Mouse (Mus musculus) liver, embryonic 13.5 days (tissue): Measurements from ENCODE around the gene Rfc5. TPM values are rescaled to one million over a fixed set of nuclear protein-coding genes. Genes with fewer than 3 reads are reported as not detected.
A peak's percentile ranks its signal among the peaks of the same experiment; 100 is the strongest.
"Not testable (repeated sequence)": the region's sequence is repeated elsewhere in the genome, so short reads cannot be mapped to it uniquely, and the experiment has no call there.

Experiments used
- ATAC-seq: fragments of 200-750 bp; cut with Nextera tagmentation; 2 replicates; pipeline ENCODE4 v1.8.0; 2017; ENCODE audit warnings: low read depth, mild to moderate bottlenecking, moderate number of reproducible peaks, moderate library complexity
- DNase-seq: peaks from one replicate; pipeline ENCODE4 v3.0.0; 2022
- H3K27ac ChIP-seq: fragments of 300-500 bp; sonication (generic); 2 replicates; pipeline ENCODE4 v1.5.1; 2015; ENCODE audit warnings: moderate library complexity, mild to moderate bottlenecking, inconsistent platforms
- H3K27me3 ChIP-seq: fragments of 300-500 bp; sonication (generic); 2 replicates; pipeline ENCODE4 v1.6.1; 2015; ENCODE audit warnings: mild to moderate bottlenecking, inconsistent platforms
- H3K36me3 ChIP-seq: fragments of 300-500 bp; sonication (generic); 2 replicates; pipeline ENCODE4 v1.6.1; 2015; ENCODE audit warnings: mild to moderate bottlenecking, inconsistent platforms
- H3K4me1 ChIP-seq: fragments of 300-500 bp; sonication (generic); replicated peaks from 2 replicates; pipeline ENCODE4 v1.6.1; 2015; ENCODE audit warnings: inconsistent platforms
- H3K4me2 ChIP-seq: fragments of 300-500 bp; sonication (generic); 2 replicates; pipeline ENCODE4 v1.6.1; 2015; ENCODE audit warnings: inconsistent platforms, mild to moderate bottlenecking, moderate library complexity
- H3K4me3 ChIP-seq: fragments of 300-500 bp; sonication (generic); replicated peaks from 2 replicates; pipeline ENCODE4 v1.5.1; 2015; ENCODE audit warnings: mild to moderate bottlenecking, inconsistent platforms
- H3K9ac ChIP-seq: fragments of 300-500 bp; sonication (generic); 2 replicates; pipeline ENCODE4 v1.6.1; 2015; ENCODE audit warnings: mild to moderate bottlenecking, inconsistent platforms
- H3K9me3 ChIP-seq: fragments of 300-500 bp; sonication (generic); replicated peaks from 2 replicates; pipeline ENCODE4 v1.6.1; 2016; ENCODE audit warnings: inconsistent platforms
- WGBS: fragments of 180-500 bp; shearing (Covaris S2); methylation state at CpG from one replicate; pipeline ENCODE4 v1.1.7; 2015; ENCODE audit not compliant: insufficient replicate concordance; 5-methylcytosine and 5-hydroxymethylcytosine counted together
- polyA plus RNA-seq: library from polyadenylated mRNA; unstranded; fragments of >200 nt; fragmentation: Nextera tagmentation; extraction: Ambion mirVana; gene quantifications from 2 replicates; pipeline ENCODE4 v1.2.1, GENCODE M21; 2015

Rfc5 gene
- polyA plus RNA-seq, 1 experiment from 2014 or later = 71.9 TPM

DNA sequence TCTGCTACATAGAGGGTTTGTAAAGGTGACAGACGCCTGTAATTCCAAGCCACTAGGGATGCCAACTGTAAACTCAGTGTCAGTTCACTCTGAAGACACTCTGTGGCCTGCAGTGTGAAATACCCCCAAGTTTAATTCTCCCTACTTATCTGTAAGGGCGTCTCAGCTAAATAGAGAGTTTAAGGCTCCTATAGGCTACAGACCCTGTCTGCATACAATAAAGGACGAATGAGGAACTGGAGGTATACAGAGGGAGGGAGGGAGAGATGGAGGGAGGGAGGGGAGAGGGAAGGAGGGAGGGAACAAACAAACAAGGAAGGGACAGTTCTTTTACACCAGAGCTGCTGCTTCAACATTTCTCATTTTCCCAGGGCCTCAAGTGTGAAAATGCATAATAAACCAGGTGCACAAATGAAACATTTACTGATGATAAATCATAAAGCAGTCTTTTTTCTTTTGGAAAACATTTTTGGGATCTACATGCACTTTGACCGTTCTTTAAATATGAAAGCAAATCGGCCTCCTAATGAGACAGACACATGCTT, 43.3 kb downstream of the Rfc5 start:
- Histone ChIP-seq H3K9me3 (no peaks in the 10 kb centered on the region), H3K36me3 (no peaks in the 10 kb centered on the region), H3K9ac (no peak overlapping the region), H3K4me1 (peaks cover 12% of the 10 kb centered on the region), H3K4me2 (no peak overlapping the region), H3K27me3 (no peaks in the 10 kb centered on the region), H3K4me3 (no peak overlapping the region), H3K27ac (no peak overlapping the region)
- ATAC-seq (no peak), DNase-seq (no peak)
- 52% methylated on average over 5 of the region's 5 CpGs for WGBS

DNA sequence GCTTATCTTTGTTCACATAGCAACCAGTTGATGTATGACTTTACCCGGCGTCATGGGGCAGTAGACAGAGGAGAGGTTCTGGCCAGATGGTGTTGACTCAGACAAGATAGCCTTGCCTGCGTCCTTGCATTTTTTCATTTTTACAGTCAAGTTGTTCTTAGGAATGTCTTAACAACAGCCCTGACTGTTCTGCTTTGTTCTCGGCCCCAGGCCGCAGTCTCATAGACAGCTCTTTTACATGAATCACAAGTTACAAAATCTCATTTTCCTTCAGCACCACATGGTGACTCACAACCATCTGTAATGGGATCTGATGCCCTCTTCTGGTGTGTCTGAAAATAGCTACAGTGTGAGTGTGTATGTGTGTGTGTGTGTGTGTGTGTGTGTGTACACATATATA, 44.4 kb downstream of the Rfc5 start:
- H3K4me3 ChIP-seq, H3K9ac ChIP-seq, ATAC-seq, H3K4me2 ChIP-seq, H3K36me3 ChIP-seq, H3K9me3 ChIP-seq, H3K27me3 ChIP-seq, H3K27ac ChIP-seq, DNase-seq: not testable (repeated sequence)
- H3K4me1 ChIP-seq = peaks cover 12% of the 10 kb centered on the region
- WGBS = 74% methylated on average over 5 of the region's 5 CpGs

DNA sequence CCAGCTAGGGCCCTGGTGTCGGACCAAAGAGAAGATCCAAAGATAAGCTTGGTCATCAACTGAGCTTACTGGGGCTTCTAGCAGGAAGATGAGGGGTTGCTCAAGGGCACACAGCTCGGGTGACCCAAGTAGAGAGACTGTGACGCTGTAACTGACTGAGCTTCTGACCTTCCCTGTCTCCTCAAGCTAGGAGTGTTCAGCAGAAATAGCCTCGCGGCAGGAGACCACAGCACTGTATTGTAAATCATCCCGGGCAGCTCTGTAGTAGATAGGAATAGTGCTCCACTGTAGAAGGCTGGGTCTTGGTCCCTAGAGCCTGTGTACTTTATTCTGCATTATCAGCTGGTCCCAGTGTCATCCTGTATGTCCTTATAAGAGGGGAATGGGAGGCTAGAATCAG, 47.0 kb downstream of the Rfc5 start:
- Histone ChIP-seq H3K27ac (no peak overlapping the region), H3K9me3 (peaks cover 2% of the 10 kb centered on the region; the same call in 1 of the 2 replicates), H3K36me3 (peaks cover 2% of the 10 kb centered on the region; the same call in 1 of the 2 replicates)

DNA sequence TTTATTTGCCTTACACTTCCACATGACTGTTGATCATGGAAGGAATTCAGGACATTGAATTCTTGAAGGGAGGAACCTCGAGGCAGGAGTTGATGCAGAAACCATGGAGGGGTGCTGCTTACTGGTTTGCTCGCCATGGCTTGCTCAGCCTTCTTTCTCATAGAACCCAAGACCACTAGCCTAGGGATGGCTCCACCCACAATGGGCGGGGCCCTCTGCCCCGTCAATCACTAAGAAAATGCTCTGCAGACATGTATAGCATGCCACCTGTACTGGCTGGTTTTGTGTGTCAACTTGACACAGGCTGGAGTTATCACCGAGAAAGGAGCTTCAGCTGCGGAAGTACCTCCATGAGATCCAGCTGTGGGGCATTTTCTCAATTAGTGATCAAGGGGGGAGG, 48.8 kb downstream of the Rfc5 start:
- peaks cover 4% of the 10 kb centered on the region; the same call in 1 of the 2 replicates for H3K9me3 ChIP-seq
- H3K36me3 ChIP-seq = peaks cover 5% of the 10 kb centered on the region; the same call in 1 of the 2 replicates
- no peak overlapping the region for H3K4me3 ChIP-seq
- ATAC-seq = no peak
- H3K27me3 ChIP-seq = no peaks in the 10 kb centered on the region
- no peak overlapping the region for H3K4me2 ChIP-seq
- no peak overlapping the region for H3K27ac ChIP-seq
- no peak overlapping the region for H3K9ac ChIP-seq
- WGBS = 67% methylated on average over 6 of the region's 6 CpGs
- peaks cover 8% of the 10 kb centered on the region for H3K4me1 ChIP-seq
- no peak for DNase-seq

More for the DNA sequence above, 47.0 kb downstream of the Rfc5 start:
- Histone ChIP-seq H3K4me2 (no peak overlapping the region), H3K4me3 (no peak overlapping the region), H3K27me3 (no peaks in the 10 kb centered on the region), H3K4me1 (peaks cover 9% of the 10 kb centered on the region), H3K9ac (no peak overlapping the region)
- DNase-seq = no peak
- WGBS = 60% methylated on average over 6 of the region's 6 CpGs
- no peak for ATAC-seq

DNA sequence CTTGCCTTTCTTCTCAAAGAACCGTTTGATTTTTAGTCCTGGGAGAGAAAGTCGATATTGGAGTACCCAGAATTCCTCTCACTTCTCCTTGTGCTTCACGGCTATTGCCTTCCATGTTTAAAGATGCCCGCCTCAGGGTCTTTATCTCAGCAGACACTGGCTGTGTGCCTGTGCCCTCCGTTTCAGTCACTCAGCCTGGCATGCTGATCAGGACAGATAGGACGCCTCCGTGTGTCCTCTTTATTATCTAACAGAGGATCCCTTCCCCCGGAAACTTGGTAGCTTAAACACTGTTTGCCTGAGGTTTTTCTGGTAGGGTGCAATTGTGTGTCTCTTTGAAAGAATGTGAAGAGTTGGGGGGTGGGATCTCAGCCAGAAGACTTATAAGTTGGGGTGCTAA, 50.3 kb downstream of the Rfc5 start:
- Histone ChIP-seq H3K4me3 (no peak overlapping the region), H3K36me3 (peaks cover 11% of the 10 kb centered on the region; the same call in 1 of the 2 replicates), H3K4me1 (peaks cover 8% of the 10 kb centered on the region), H3K9me3 (peaks cover 4% of the 10 kb centered on the region; the same call in 1 of the 2 replicates), H3K9ac (no peak overlapping the region), H3K27ac (no peak overlapping the region), H3K27me3 (no peaks in the 10 kb centered on the region), H3K4me2 (no peak overlapping the region)
- 38% methylated on average over 8 of the region's 8 CpGs for WGBS
- ATAC-seq = peak; percentile 54
- DNase-seq = no peak

DNA sequence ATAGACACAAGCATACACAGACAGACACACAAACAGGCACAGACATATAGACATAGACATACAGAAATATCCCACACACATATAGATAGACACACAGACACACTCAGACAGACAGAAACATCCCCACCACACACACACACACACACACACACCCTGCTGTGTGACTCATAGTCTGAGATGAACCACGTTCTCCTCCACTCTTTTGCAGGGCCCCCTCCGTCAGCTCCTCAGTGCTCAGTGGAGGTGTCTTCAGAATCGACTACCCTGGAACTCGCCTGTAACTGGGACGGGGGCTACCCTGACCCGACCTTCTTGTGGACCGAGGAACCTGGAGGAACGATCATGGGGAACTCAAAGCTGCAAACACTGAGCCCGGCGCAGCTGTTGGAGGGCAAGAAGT, 50.8 kb downstream of the Rfc5 start:
- no peak overlapping the region for H3K4me3 ChIP-seq
- peaks cover 4% of the 10 kb centered on the region; the same call in 1 of the 2 replicates for H3K9me3 ChIP-seq
- H3K4me2 ChIP-seq = no peak overlapping the region
- no peaks in the 10 kb centered on the region for H3K27me3 ChIP-seq
- H3K27ac ChIP-seq = no peak overlapping the region
- peaks cover 11% of the 10 kb centered on the region; the same call in 1 of the 2 replicates for H3K36me3 ChIP-seq
- 73% methylated on average over 10 of the region's 10 CpGs for WGBS
- no peak for DNase-seq
- H3K9ac ChIP-seq = no peak overlapping the region
- H3K4me1 ChIP-seq = peaks cover 8% of the 10 kb centered on the region
- ATAC-seq = no peak

DNA sequence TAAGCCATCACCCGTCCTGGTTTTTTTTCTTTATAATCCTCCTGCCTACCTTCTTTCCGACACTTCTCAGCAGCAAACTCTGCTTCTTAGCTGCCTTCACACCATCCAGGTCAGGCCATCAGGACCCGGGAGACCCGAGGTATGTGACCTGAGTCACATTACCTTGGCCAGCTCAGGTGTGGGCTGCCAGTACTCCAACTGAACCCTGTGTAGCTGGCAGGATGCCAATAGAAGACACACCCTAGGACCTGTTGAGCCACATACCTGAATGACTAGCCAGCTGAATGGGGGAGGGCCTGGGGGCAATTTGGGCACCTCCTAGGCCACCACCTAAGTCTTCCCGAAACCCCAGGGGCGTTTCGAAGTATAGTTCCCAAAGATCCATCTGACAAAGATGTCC, 58.4 kb downstream of the Rfc5 start:
- Histone ChIP-seq H3K4me1 (no peaks in the 10 kb centered on the region), H3K4me3 (no peak overlapping the region), H3K36me3 (0 out of 2 replicates have a peak, but pooled peaks cover 6% of the 10 kb centered on the region), H3K27ac (no peak overlapping the region), H3K4me2 (no peak overlapping the region), H3K9me3 (no peaks in the 10 kb centered on the region), H3K27me3 (no peaks in the 10 kb centered on the region; the same call in 1 of the 2 replicates), H3K9ac (no peak overlapping the region)
- ATAC-seq (no peak), DNase-seq (no peak)
- 69% methylated on average over 7 of the region's 7 CpGs for WGBS

Other genes starting within 250 kb of the Rfc5 start
- 275 and 276 TPM in 2 replicates for gene Pebp1, start 101.4 kb downstream of the Rfc5 start, polyA plus RNA-seq
- 1.7 TPM in 2 replicates for gene Vsig10, start 70.0 kb downstream of the Rfc5 start, polyA plus RNA-seq
- gene Wsb2, start 31.7 kb downstream of the Rfc5 start, polyA plus RNA-seq = 19.4 and 19.8 TPM in 2 replicates
- gene Ksr2, start 25.0 kb upstream of the Rfc5 start, polyA plus RNA-seq = 0.02 and 0.05 TPM in 2 replicates